Mouse (Mus musculus) G1E-ER4 (cell line): ENCODE measurements around the gene Hspa5. TPM values are rescaled to one million over a fixed set of nuclear protein-coding genes. Genes with fewer than 3 reads are reported as not detected.

ENCODE experiments used
- GATA1 ChIP-seq: IDR thresholded peaks from one replicate; pipeline ENCODE4 v1.8.0; 2012; ENCODE audit warnings: low read length, inconsistent platforms
- polyA plus RNA-seq: library from polyadenylated mRNA; stranded (reverse); fragments of >175 nt; gene quantifications from 2 replicates; pipeline ENCODE4 v1.2.3, GENCODE M21; 2012

The Hspa5 gene
- polyA plus RNA-seq, 1 experiment, result 123 TPM

DNA sequence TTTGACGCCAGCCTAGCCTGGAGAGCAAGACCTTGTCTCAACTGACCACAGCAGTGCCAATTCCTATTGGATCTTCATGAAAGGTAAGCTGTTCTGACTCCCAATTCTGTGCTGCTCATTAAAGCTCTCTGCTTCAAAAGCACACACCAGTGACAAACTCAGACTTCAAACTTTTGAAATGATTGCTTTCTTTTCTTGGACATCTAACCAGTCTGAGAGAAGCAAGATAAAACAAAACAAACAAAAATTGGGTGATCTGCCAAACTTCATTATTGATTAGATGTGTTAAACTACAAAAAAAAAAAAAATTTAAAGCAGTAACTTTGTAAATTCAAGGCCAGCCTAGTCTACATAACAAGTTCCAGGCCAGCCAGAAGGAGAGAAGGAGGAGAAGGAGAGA, 14.4 kb upstream of the Hspa5 start:
- no peak for TF ChIP-seq GATA1

DNA sequence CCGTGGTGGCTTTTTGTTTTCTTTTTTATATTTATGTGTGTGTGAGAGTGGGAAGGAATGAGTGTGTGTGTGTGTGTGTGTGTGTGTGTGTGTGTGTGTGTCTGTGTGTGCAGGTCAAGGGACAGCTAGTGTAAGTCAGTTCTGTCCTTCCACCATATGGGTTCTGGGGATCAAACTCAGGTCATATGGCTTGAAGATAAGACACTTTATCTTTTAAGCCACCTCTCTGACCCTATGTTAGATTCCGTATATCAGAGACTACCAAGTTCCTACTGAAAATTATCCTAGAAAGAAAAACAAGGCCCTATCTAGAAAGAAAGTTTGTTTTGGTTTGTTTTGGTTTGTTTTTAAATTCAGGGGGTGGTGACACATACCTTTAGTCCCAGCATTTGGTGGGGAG, 9.6 kb upstream of the Hspa5 start:
- TF ChIP-seq GATA1, result no peak

DNA sequence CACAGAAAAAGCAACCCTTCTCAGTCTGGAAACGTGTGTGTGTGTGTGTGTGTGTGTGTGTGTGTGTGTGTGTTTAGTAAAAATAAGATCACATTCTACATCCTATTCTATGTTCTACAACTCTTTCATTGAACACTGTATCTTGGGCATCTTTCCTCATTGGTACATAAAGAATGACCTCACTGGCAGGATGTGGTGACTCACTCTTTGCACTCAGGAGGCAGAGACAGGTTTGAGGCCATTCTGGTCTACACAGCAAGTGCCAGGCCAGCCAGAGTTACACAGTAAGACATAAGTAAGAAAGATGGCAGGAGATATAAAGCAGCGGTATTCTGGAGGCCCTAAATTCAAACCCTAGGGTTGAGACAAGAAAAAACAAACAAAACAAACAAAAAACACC, 8.9 kb upstream of the Hspa5 start:
- no peak for TF ChIP-seq GATA1

GRCm38 (mm10) chr2:34764801-34765200, 7.0 kb upstream of the Hspa5 start:
- no peak for TF ChIP-seq GATA1

DNA sequence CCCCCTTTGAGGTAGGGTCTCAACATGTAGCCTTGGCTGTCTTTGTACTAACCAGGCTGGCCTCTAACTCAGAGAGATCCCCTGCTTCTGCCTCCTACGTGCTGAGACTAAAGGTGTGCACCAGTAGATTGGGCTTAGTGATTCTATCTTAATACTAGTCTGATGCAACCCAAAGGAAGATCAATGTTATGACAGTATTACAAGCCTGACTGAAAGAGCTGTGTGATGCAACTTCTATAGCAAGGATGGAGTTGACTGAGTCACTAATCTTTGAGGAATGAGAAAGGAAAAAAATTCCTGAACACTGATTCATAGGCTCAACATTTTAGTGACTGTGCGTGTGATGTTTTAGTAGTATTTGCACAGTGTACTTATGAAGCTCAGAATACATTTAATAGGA, 1.7 kb upstream of the Hspa5 start:
- no peak for TF ChIP-seq GATA1

GRCm38 (mm10) chr2:34770951-34771350, 819 bp upstream of the Hspa5 start:
- TF ChIP-seq GATA1, result no peak

- TF ChIP-seq GATA1, result no peak
Measured at GRCm38 (mm10) chr2:34772252-34773235, 774 bp downstream of the Hspa5 start.

- no peak for TF ChIP-seq GATA1
Measured at GRCm38 (mm10) chr2:34773673-34774072, 1.9 kb downstream of the Hspa5 start.

- TF ChIP-seq GATA1, result no peak
Measured at GRCm38 (mm10) chr2:34774493-34774892, 2.7 kb downstream of the Hspa5 start.

- no peak for TF ChIP-seq GATA1
Measured at GRCm38 (mm10) chr2:34777237-34777868, 5.6 kb downstream of the Hspa5 start.

- TF ChIP-seq GATA1, result peak; percentile 70
Measured at GRCm38 (mm10) chr2:34783064-34784020, 11.6 kb downstream of the Hspa5 start.

DNA sequence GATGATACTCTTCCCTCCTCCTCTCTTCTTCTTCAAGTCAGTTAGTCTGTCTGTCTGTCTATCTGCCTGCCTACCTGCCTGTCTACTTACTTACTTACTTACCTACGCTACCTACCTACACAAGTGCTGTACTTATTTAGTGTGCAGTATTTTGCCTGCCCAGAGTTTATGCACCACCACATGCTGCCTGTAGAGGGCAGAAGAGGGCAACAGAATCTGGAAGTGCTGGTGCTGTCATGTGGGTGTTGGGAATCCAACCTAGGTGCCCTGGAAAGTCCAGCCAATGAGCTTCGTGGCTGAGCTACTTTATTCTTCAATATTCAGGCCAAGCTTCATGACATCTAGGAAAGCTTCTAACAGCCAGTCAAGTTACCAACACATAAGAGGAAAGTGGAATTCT, 12.3 kb downstream of the Hspa5 start:
- TF ChIP-seq GATA1, result no peak

- no peak for TF ChIP-seq GATA1
Measured at GRCm38 (mm10) chr2:34790282-34790681, 18.5 kb downstream of the Hspa5 start.

DNA sequence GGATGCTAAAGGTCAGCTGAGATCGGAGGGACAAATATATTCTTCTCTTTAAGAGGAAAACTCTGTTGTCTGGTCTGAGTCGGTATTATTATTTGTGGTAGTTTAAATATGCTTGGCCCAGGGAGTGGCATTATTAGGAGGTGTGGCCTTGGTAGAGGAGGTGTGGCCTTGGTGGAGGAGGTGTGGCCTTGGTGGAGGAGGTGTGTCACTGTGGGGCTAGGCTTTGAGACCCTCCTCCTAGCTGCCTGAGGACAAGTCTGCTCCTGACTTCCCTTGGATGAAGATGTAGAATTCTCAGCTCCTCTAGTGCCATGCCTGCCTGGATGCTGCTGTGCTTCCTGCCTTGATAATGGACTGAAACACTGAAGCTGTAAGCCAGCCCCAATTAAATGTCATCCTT, 22.7 kb downstream of the Hspa5 start:
- TF ChIP-seq GATA1, result no peak

DNA sequence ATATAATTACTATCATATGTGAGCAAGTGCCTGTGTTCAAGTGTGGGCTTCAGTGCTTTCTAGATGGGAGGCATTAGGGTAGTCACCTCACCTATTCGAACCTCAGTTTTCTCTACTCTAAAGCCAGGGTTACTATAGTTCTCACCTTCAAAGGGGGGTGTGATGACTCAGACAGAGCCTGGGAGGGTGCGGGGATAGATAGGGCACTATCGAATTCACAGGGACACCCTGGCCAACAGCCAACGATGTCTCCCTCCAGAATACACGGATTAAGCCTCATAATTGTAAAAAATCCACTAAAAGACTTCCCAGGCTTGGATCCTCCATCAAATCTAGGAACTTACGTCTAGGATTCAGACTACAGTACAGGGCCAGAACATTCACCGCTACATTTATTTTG, 23.7 kb downstream of the Hspa5 start:
- TF ChIP-seq GATA1, result no peak
